Mouse (Mus musculus): Measurements from ENCODE around the gene Fkbpl. TPM values are rescaled to one million over a fixed set of nuclear protein-coding genes. Genes with fewer than 3 reads are reported as not detected.

The Fkbpl gene
- 6.4 and 7.2 TPM in 2 replicates for polyA plus RNA-seq (2012; rRNA removed; ENCODE audit: low replicate concordance)

GRCm38 (mm10) chr17:34644608-34645007, at the start of gene Fkbpl:
Fkbpl (plus strand) TSS chr17:34644764.

GRCm38 (mm10) chr17:34597566-34598095, 46.9 kb upstream of the Fkbpl start, which contains the start of gene Ager:
Ager (plus strand) TSS chr17:34597862.

DNA sequence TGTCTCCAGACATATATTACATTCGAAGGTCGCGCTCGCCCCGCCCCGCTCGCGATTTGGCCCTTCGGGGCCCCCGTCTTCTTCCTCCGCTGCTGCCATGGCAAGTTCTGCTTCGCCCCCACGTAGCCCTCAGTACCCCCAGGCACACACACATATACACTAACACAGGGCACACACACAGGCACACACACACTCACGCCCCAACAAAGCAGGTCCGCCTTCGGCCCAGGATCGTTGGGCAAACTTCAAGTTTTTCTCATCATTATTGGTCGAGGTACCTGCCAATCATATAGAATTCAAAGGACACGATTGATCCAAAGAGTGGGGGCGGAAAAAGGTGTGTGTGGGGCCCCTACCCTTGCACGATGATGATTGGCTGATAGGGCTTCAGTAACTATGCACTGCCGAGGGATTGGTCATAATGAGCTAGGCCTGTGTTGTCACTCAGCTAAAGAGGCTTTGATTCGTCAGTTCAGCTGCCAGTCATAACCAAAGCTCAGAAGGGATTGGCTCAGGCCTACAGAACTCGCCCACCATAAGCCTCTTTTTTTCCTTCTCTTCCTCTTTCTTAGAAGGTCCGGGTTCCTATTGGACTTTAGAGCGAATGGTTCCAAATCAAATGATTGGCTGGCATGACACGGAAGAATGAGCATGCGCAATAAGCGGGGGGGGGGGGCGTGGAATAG, 41.0 kb upstream of the Fkbpl start, which contains the start of gene Rnf5:
Gene Rnf5, minus strand, starts transcription at position 316 of the 686 bp plus-strand sequence.

GRCm38 (mm10) chr17:34604061-34604508, 40.5 kb upstream of the Fkbpl start, which contains the start of gene Agpat1:
Agpat1 (plus strand) TSS chr17:34604262.

DNA sequence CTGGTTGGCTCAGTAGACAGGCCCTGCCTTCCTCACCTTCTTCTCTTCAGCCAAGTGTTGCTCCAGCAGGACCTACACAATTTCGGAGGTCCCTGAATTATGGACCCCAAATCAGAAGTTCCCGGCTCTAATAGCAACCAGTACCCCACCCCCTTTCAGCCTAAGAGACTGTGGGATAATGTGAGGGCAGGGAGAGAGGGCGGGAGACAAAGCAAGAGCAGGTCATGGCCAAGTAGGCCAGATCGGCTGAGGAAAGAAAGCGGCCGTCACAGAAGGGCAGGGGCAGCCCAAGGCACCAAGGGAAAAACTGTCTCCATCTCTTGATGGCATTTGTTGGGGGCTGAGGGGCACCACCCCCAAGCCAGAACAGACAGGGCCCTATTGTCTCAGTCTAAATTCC, 28.7 kb upstream of the Fkbpl start, which contains the start of gene Egfl8:
Gene Egfl8, minus strand, starts transcription at position 101 of the 400 bp plus-strand sequence.

DNA sequence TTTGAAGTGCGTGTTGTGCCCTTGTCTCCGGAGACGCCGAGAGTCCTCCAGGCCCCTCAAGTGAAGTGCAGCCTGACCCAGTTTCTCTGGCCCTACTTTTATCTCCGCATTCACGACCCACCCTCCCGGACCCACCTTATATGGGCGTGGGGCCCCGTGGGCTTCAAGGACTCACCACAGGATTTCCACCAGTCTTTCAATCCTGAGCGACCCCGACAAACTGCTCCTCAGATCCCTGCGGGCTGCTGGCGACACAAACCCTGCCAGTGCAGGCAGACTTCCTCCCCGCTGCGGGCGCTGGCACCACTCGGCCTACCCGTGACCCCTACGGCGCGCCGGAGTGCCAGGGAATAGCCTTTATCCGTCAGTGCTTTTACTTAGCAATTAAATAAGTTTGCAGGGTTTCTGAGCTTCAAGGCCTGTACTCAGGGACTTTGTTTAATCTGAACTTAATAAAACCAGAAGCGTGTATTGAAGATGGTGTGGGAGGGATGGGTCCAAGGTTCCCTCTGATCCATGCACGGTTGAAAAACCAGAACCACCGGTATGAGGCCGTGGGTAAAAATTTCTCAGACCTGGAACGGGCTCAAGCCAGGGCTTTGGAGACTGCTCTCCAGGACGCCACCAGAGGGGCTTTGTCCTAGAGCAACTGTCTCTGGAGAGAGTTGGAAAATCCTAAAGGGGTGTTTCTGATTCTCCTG, 16.5 kb upstream of the Fkbpl start, which contains the start of gene Ppt2:
Gene Ppt2, minus strand, starts transcription at position 568 of the 701 bp plus-strand sequence.

GRCm38 (mm10) chr17:34629221-34629751, 15.3 kb upstream of the Fkbpl start, which contains the start of gene Prrt1:
Prrt1 (plus strand) TSS chr17:34629533.

GRCm38 (mm10) chr17:34646906-34647787, 2.6 kb downstream of the Fkbpl start, which contains the start of gene Atf6b:
Atf6b (plus strand) TSS chr17:34647146.

DNA sequence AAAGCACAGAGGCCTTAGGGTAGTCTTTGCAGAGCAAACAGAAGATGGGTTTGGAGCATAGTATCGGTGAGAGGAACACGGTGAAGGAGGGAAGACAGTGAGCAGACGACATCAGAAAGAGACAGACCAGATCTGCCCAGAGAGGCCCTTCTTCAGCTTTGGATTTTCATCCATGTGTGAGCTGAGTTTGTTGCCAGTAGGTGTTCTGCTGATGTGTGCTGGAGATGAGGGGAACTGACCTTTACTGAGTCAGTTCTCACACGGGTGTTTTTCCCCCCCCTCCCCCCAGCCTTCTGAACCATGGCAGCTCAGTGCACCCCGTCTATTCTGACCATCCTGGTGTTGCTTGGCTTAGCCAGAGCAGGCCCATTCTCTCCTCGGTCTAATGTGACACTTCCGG, 25.7 kb downstream of the Fkbpl start, which contains the start of gene Tnxb:
Gene Tnxb, plus strand, starts transcription at position 301 of the 400 bp plus-strand sequence.

Other genes with a start within 250 kb of the Fkbpl start
- gene BC051142, start 245.9 kb upstream of the Fkbpl start, polyA plus RNA-seq (2012; rRNA removed; ENCODE audit: low replicate concordance): 0.94 and 1.8 TPM in 2 replicates
- 0.40 TPM in 1 of 2 replicates, not detected in the other for gene Btnl4, start 167.4 kb upstream of the Fkbpl start, polyA plus RNA-seq (2012; rRNA removed; ENCODE audit: low replicate concordance)
- gene Btnl6, start 127.4 kb upstream of the Fkbpl start, polyA plus RNA-seq (2012; rRNA removed; ENCODE audit: low replicate concordance): not detected in 2 replicates
- 22.4 and 68.7 TPM in 2 replicates for gene Notch4, start 80.5 kb upstream of the Fkbpl start, polyA plus RNA-seq (2012; rRNA removed; ENCODE audit: low replicate concordance)
- 14.5 and 19.6 TPM in 2 replicates for gene Gpsm3, start 55.0 kb upstream of the Fkbpl start, polyA plus RNA-seq (2012; rRNA removed; ENCODE audit: low replicate concordance)
- gene Pbx2, start 53.5 kb upstream of the Fkbpl start, polyA plus RNA-seq (2012; rRNA removed; ENCODE audit: low replicate concordance): 51.4 and 93.8 TPM in 2 replicates
- 2.8 and 4.0 TPM in 2 replicates for gene Ager, start 46.9 kb upstream of the Fkbpl start, polyA plus RNA-seq (2012; rRNA removed; ENCODE audit: low replicate concordance)
- 90.6 and 100 TPM in 2 replicates for gene Rnf5, start 41.1 kb upstream of the Fkbpl start, polyA plus RNA-seq (2012; rRNA removed; ENCODE audit: low replicate concordance)
- 234 and 241 TPM in 2 replicates for gene Agpat1, start 40.5 kb upstream of the Fkbpl start, polyA plus RNA-seq (2012; rRNA removed; ENCODE audit: low replicate concordance)
- gene Egfl8, start 28.8 kb upstream of the Fkbpl start, polyA plus RNA-seq (2012; rRNA removed; ENCODE audit: low replicate concordance): 5.7 and 6.5 TPM in 2 replicates
- 51.8 and 56.8 TPM in 2 replicates for gene Ppt2, start 16.3 kb upstream of the Fkbpl start, polyA plus RNA-seq (2012; rRNA removed; ENCODE audit: low replicate concordance)
- 3.7 and 6.6 TPM in 2 replicates for gene Prrt1, start 15.2 kb upstream of the Fkbpl start, polyA plus RNA-seq (2012; rRNA removed; ENCODE audit: low replicate concordance)
- gene Atf6b, start 2.4 kb downstream of the Fkbpl start, polyA plus RNA-seq (2012; rRNA removed; ENCODE audit: low replicate concordance): 65.5 and 103 TPM in 2 replicates
- 90.8 and 117 TPM in 2 replicates for gene Tnxb, start 25.8 kb downstream of the Fkbpl start, polyA plus RNA-seq (2012; rRNA removed; ENCODE audit: low replicate concordance)
- 136 and 385 TPM in 2 replicates for gene C4b, start 99.1 kb downstream of the Fkbpl start, polyA plus RNA-seq (2012; rRNA removed; ENCODE audit: low replicate concordance)
- 0.26 and 1.6 TPM in 2 replicates for gene Cyp21a1, start 159.8 kb downstream of the Fkbpl start, polyA plus RNA-seq (2012; rRNA removed; ENCODE audit: low replicate concordance)
- gene Stk19, start 192.2 kb downstream of the Fkbpl start, polyA plus RNA-seq (2012; rRNA removed; ENCODE audit: low replicate concordance): 37.5 and 44.6 TPM in 2 replicates
- 65.8 and 69.5 TPM in 2 replicates for gene Dxo, start 192.3 kb downstream of the Fkbpl start, polyA plus RNA-seq (2012; rRNA removed; ENCODE audit: low replicate concordance)
- 92.6 and 103 TPM in 2 replicates for gene Skiv2l, start 205.4 kb downstream of the Fkbpl start, polyA plus RNA-seq (2012; rRNA removed; ENCODE audit: low replicate concordance)
- gene Nelfe, start 205.6 kb downstream of the Fkbpl start, polyA plus RNA-seq (2012; rRNA removed; ENCODE audit: low replicate concordance): 26.6 and 41.9 TPM in 2 replicates
- gene Cfb, start 217.8 kb downstream of the Fkbpl start, polyA plus RNA-seq (2012; rRNA removed; ENCODE audit: low replicate concordance): 75.6 and 198 TPM in 2 replicates
- 7.5 and 24.8 TPM in 2 replicates for gene Zbtb12, start 234.7 kb downstream of the Fkbpl start, polyA plus RNA-seq (2012; rRNA removed; ENCODE audit: low replicate concordance)
- not detected in 2 replicates for gene Gm20547, start 237.3 kb downstream of the Fkbpl start, polyA plus RNA-seq (2012; rRNA removed; ENCODE audit: low replicate concordance)

Measured in subcutaneous adipose tissue, adult 2 months (tissue).